Mouse (Mus musculus) forebrain, embryonic 16.5 days (tissue): ENCODE data around the gene Lamc3. TPM values are rescaled to one million over a fixed set of nuclear protein-coding genes. Genes with fewer than 3 reads are reported as not detected.

ENCODE experiments used
- ATAC-seq: fragments of 200-750 bp; cut with Nextera tagmentation; 2 replicates; pipeline ENCODE4 v1.8.0; 2017; ENCODE audit warnings: mild to moderate bottlenecking, moderate library complexity
- H3K27ac ChIP-seq: fragments of 300-500 bp; sonication (generic); 2 replicates; pipeline ENCODE4 v1.5.1; 2014; ENCODE audit warnings: low read length, control low read depth
- H3K27me3 ChIP-seq: fragments of 300-500 bp; sonication (generic); replicated peaks from 2 replicates; pipeline ENCODE4 v1.6.1; 2014; ENCODE audit warnings: low read length; ENCODE audit not compliant: control insufficient read depth, insufficient read depth
- H3K36me3 ChIP-seq: fragments of 300-500 bp; sonication (generic); 2 replicates; pipeline ENCODE4 v1.6.1; 2014; ENCODE audit not compliant: control insufficient read depth, insufficient read depth
- H3K4me1 ChIP-seq: fragments of 300-500 bp; sonication (generic); replicated peaks from 2 replicates; pipeline ENCODE4 v1.6.1; 2014; ENCODE audit warnings: low read length; ENCODE audit not compliant: control insufficient read depth, insufficient read depth
- H3K4me2 ChIP-seq: fragments of 300-500 bp; sonication (generic); 2 replicates; pipeline ENCODE4 v1.6.1; 2014; ENCODE audit warnings: mild to moderate bottlenecking, low read length, control low read depth
- H3K4me3 ChIP-seq: fragments of 300-500 bp; sonication (generic); replicated peaks from 2 replicates; pipeline ENCODE4 v1.5.1; 2014; ENCODE audit warnings: mild to moderate bottlenecking, low read length, control low read depth
- H3K9ac ChIP-seq: fragments of 300-500 bp; sonication (generic); replicated peaks from 2 replicates; pipeline ENCODE4 v1.6.1; 2014; ENCODE audit warnings: low read depth, low read length, control low read depth
- H3K9me3 ChIP-seq: fragments of 300-500 bp; sonication (generic); 2 replicates; pipeline ENCODE4 v1.6.1; 2016; ENCODE audit warnings: low read length; ENCODE audit not compliant: control insufficient read depth
- WGBS: fragments of 180-500 bp; shearing (Covaris S2); extraction: QIAGEN DNeasy Blood & Tissue Kit; methylation state at CpG from one replicate; pipeline ENCODE4 v1.1.7; 2014; 5-methylcytosine and 5-hydroxymethylcytosine counted together
- polyA plus RNA-seq: library from polyadenylated mRNA; unstranded; fragments of >200 nt; fragmentation: Nextera tagmentation; extraction: Ambion mirVana; gene quantifications from 2 replicates; pipeline ENCODE4 v1.2.1, GENCODE M21; 2015

Lamc3 gene
- polyA plus RNA-seq, 1 experiment from 2014 or later: 3.4 TPM

DNA sequence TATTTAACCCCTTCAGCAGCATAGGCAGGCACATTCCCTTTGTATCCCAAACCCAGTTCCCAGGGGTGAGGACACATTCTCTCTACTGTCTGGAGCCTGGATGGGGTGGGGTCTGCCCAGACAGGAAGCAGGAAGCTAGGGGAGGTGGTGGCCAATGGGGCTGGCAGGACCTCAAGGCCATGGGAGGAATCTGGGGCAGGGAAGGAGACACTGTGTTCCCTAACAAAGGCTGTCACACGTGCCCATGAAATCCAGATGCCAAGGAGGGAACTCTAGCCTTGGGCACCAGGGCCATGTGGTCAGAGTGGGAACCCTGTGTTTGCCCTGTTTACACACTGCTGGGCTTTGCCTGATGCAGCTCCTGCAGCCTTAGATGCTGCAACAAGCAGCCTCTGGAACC, 1.8 kb downstream of the Lamc3 start:
- H3K4me3 ChIP-seq: no peak overlapping the region
- H3K4me1 ChIP-seq: no peaks in the 10 kb centered on the region
- H3K9ac ChIP-seq: no peak overlapping the region
- peaks cover 32% of the 10 kb centered on the region for H3K27me3 ChIP-seq
- no peak for ATAC-seq
- H3K27ac ChIP-seq: no peak overlapping the region
- no peaks in the 10 kb centered on the region for H3K9me3 ChIP-seq
- H3K36me3 ChIP-seq: no peaks in the 10 kb centered on the region
- no peak overlapping the region for H3K4me2 ChIP-seq
- WGBS: 75% methylated on average over 1 of the region's 1 CpGs

DNA sequence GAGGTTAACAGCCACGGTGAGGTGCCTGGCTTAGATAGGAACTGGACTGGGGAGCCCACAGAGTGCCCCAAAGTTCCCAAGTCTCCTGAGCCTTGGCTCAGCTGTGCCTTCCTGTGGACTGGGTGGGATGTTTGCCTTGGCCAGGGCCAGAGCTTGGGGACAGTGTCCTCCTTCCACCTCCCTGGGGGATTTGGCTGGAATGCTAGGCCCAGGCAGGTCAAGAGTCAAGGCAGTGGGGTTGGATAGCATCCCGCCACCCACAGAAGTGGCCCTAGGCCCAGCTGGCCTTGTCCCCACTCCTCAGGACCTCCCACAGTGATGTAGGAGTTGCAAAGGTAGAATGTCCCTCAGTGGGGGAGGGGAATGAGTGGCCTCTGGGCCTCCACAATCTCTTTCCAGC, 4.1 kb downstream of the Lamc3 start:
- no peak overlapping the region for H3K9ac ChIP-seq
- 93% methylated on average over 2 of the region's 2 CpGs for WGBS
- peaks cover 23% of the 10 kb centered on the region for H3K27me3 ChIP-seq
- no peak overlapping the region for H3K4me3 ChIP-seq
- no peak overlapping the region for H3K27ac ChIP-seq
- ATAC-seq: no peak
- 0 out of 2 replicates have a peak, but pooled peaks cover 3% of the 10 kb centered on the region for H3K4me1 ChIP-seq
- no peaks in the 10 kb centered on the region for H3K9me3 ChIP-seq
- no peaks in the 10 kb centered on the region for H3K36me3 ChIP-seq
- H3K4me2 ChIP-seq: no peak overlapping the region

DNA sequence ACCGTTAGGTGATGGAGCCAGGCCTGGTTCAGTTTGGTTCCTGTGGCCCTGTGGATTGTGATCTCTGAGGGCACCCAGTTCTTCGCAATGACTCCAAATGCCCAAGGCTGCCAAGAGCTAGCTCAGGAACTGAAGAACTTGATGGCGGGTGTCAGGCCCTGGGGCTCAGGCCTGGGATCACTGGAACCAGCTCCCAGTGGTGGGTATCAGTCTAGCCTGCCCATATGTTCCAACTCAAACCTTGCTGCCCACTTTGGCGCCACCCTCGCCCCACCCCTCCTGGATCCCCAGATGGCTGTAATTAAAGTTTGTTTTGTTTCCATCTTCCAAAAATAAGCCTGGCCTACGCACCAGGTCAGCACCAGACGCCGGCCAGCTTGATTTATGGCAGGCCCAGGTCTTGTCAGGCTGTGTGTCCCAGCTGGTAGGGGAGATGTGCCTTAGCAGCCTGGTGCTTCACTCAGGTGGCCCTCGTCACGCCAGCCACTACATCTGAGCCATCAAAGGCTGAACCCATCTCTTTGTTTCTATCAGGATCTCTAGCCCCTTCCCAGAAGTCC, 6.1 kb downstream of the Lamc3 start:
- peaks cover 6% of the 10 kb centered on the region for H3K27me3 ChIP-seq
- no peaks in the 10 kb centered on the region for H3K36me3 ChIP-seq
- no peak for ATAC-seq
- no peak overlapping the region for H3K4me3 ChIP-seq
- WGBS: 80% methylated on average over 10 of the region's 10 CpGs
- H3K4me1 ChIP-seq: 0 out of 2 replicates have a peak, but pooled peaks cover 3% of the 10 kb centered on the region
- no peaks in the 10 kb centered on the region for H3K9me3 ChIP-seq
- no peak overlapping the region for H3K27ac ChIP-seq
- no peak overlapping the region for H3K9ac ChIP-seq
- no peak overlapping the region for H3K4me2 ChIP-seq

DNA sequence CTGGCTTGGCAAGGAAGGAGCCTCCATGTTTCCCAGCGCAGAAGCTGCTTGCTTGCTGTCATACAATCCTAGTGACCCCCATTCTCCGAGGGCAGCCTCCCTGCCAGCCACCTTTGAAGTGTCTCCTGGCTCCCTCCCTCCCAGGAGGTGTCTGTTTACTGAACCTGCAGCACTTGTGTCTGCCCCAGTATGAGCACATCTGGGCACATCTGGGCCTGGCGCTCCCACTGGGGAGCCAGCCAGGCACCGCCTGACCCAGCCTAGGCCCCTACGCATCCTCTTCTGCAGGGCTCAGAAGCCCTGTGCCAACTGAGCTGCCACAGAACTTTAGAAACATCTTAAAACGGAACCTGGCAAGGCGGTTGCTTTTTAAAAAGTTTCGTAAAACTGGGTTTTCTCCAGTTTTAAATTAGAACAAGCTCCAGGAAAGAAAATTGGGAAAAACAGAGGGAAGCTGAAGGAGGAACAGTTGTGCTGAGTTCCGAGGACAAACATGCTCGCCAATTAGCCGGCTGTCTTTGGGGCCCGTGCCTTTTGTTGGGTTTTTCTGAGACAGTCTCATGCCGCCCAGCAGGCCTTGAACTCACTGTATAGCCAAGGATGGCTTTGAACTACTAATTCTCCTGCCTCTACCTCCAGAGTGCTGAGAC, 7.3 kb downstream of the Lamc3 start:
- Histone ChIP-seq H3K27me3 (no peaks in the 10 kb centered on the region), H3K9me3 (no peaks in the 10 kb centered on the region), H3K4me2 (no peak overlapping the region), H3K4me3 (no peak overlapping the region), H3K27ac (no peak overlapping the region), H3K36me3 (no peaks in the 10 kb centered on the region), H3K4me1 (0 out of 2 replicates have a peak, but pooled peaks cover 3% of the 10 kb centered on the region), H3K9ac (no peak overlapping the region)
- 43% methylated on average over 13 of the region's 13 CpGs for WGBS
- ATAC-seq: no peak

DNA sequence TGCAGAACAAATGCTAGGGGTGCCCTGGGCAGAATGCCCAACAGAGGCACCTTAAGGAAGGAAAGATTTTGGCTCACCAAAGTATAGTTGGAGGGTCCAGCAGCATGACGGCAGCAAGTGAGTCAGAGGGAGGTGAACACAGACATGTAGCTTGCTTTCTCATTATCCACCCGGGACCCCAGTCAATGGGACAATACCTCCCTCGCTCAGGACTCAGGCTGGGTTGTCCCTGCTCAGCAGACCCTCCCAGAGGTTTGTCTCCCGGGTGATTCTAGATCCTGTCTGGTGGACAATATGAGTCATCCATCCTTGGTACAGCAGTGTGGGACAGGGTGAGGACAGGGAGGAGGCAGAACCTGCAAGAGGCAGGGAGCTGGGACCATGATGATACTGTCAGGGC, 13.8 kb downstream of the Lamc3 start:
- no peak overlapping the region for H3K9ac ChIP-seq
- no peaks in the 10 kb centered on the region for H3K27me3 ChIP-seq
- H3K9me3 ChIP-seq: no peaks in the 10 kb centered on the region
- H3K27ac ChIP-seq: no peak overlapping the region
- ATAC-seq: no peak
- no peak overlapping the region for H3K4me2 ChIP-seq
- no peaks in the 10 kb centered on the region for H3K36me3 ChIP-seq
- 74% methylated on average over 4 of the region's 4 CpGs for whole genome bisulfite sequencing
- peaks cover 6% of the 10 kb centered on the region for H3K4me1 ChIP-seq
- no peak overlapping the region for H3K4me3 ChIP-seq

DNA sequence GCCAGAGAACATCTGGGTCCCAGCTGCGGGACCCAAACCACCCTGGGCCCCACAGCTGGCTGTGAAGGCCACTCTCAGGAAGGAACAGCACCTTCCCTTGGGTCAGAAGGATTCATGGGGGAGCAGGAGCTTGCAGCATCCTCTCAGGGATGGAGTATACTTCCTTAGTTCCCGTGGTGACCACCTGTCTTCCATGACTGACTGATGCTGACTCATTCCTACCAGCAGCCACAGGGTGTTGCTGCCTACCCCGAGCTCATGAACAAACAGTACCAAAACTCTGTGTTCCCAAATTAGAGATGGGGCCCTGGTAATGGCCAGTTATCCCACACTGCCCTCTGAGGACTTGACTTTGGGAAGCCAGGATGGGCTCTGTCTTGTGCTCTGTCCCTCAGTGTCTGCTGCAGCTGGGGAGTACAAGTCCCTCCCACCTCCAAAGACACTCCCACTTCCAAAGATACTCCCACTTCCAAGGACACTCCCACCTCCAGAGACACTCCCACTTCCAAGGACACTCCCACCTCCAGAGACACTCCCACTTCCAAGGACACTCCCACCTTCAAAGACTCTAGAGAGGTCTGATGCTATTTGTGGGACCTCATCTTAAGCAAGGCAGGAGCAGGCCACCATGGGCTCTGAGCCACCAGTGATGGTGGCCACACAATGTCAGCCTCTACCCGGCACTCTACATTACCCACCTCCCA, 14.7 kb downstream of the Lamc3 start:
- Histone ChIP-seq H3K9ac (no peak overlapping the region), H3K9me3 (no peaks in the 10 kb centered on the region), H3K36me3 (no peaks in the 10 kb centered on the region), H3K4me3 (no peak overlapping the region), H3K4me1 (peaks cover 6% of the 10 kb centered on the region), H3K27ac (no peak overlapping the region), H3K27me3 (no peaks in the 10 kb centered on the region), H3K4me2 (no peak overlapping the region)
- WGBS: 72% methylated on average over 4 of the region's 4 CpGs
- ATAC-seq: no peak

DNA sequence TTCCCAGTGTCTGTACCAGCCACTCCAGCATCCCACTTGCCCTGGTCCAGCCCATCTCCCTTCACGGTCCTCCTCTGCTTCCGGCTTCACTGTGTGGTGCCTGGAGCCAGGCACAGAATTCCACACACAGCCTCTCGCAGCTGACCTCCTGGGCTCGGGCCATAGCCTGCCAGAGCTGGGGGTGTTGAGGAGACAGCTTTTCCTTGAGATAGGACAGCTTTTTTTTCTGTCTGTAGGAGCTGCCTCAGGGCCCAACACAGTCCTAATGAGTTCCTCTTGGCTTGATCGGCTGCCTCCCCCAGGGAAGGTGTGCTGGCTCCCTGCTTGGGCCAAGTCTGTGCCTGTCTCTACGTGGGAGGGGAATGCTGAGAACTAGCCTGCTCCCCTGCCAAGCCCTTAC, 17.0 kb downstream of the Lamc3 start:
- no peak for ATAC-seq
- no peaks in the 10 kb centered on the region for H3K36me3 ChIP-seq
- H3K27me3 ChIP-seq: no peaks in the 10 kb centered on the region
- no peak overlapping the region for H3K9ac ChIP-seq
- no peak overlapping the region for H3K27ac ChIP-seq
- H3K9me3 ChIP-seq: no peaks in the 10 kb centered on the region
- WGBS: 22% methylated on average over 6 of the region's 6 CpGs
- no peak overlapping the region for H3K4me3 ChIP-seq
- H3K4me2 ChIP-seq: no peak overlapping the region
- H3K4me1 ChIP-seq: peaks cover 6% of the 10 kb centered on the region

DNA sequence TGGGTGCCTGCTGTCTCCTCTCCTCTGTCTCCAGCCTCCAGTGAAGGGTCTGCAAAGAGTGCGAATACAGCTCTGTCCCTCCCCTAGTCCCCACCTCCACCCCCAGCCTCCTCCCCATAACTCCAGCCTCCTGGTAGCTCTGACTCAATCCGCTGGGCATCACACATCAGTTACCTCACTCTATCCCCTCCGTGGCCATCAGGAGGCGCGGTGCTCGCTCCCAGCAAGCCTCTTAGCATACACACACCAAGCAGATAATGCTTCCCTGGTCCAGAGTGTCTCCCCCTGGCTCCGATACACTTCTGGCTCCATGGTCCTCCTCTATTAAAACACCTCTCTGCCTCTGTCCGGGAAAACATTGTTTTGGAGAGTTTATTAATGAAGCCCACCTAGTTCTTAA, 17.5 kb downstream of the Lamc3 start:
- no peaks in the 10 kb centered on the region for H3K9me3 ChIP-seq
- ATAC-seq: no peak
- peaks cover 3% of the 10 kb centered on the region for H3K4me1 ChIP-seq
- no peak overlapping the region for H3K4me3 ChIP-seq
- H3K4me2 ChIP-seq: no peak overlapping the region
- H3K27me3 ChIP-seq: no peaks in the 10 kb centered on the region
- no peak overlapping the region for H3K27ac ChIP-seq
- H3K36me3 ChIP-seq: no peaks in the 10 kb centered on the region
- no peak overlapping the region for H3K9ac ChIP-seq
- 7% methylated on average over 8 of the region's 8 CpGs for WGBS

DNA sequence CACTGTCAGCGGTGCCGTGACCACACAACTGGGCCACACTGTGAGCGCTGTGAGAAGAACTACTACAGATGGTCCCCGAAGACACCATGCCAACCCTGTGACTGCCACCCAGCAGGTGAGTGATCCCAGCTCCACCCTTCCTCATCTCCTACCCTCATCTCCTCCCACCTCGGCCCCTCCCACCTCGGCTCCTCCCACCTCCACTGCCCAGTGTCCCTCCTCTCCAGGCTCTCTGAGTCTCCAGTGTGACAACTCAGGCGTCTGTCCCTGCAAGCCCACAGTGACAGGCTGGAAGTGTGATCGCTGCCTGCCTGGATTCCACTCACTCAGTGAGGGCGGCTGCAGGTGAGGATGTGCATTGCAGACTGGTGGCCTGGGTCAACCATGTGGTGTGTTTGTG, 18.6 kb downstream of the Lamc3 start:
- H3K4me3 ChIP-seq: no peak overlapping the region
- H3K9me3 ChIP-seq: no peaks in the 10 kb centered on the region
- H3K4me2 ChIP-seq: no peak overlapping the region
- ATAC-seq: no peak
- H3K27ac ChIP-seq: no peak overlapping the region
- H3K27me3 ChIP-seq: no peaks in the 10 kb centered on the region
- H3K36me3 ChIP-seq: no peaks in the 10 kb centered on the region
- no peaks in the 10 kb centered on the region; the same call in 1 of the 2 replicates for H3K4me1 ChIP-seq
- H3K9ac ChIP-seq: no peak overlapping the region
- 48% methylated on average over 9 of the region's 9 CpGs for WGBS
